10 mouse cellular contexts compared by ENCODE assay signal in genomic region chr3:136086948-136087660, GRCm38 (mm10).
"Had no signal": no experiment of that assay in that cellular context is flagged by ENCODE, and none has a peak within 500 bp of the region (broad histone marks: within the 10 kb centered on the region; RNA-seq: fewer than 3 reads in every experiment).

No protein-coding gene starts in this region.

- DNase-seq: kidney, postnatal 25 days; left cerebral cortex, postnatal 4 days; lung, adult 2 months; lung, postnatal 36 days; right cerebral cortex, postnatal 14 days; thymus, postnatal 4 days had no signal

- H3K27ac ChIP-seq: limb, embryonic 13.5 days; liver, embryonic 15.5 days; midbrain, embryonic 12.5 days had no signal

- H3K4me1 ChIP-seq: liver, embryonic 15.5 days; midbrain, embryonic 12.5 days had no signal

- ATAC-seq: lung, postnatal 0 days had no signal

- H3K4me2 ChIP-seq: limb, embryonic 13.5 days; liver, embryonic 15.5 days; midbrain, embryonic 12.5 days had no signal

- H3K9ac ChIP-seq: limb, embryonic 13.5 days; liver, embryonic 15.5 days; midbrain, embryonic 12.5 days had no signal

- H3K9me3 ChIP-seq: limb, embryonic 13.5 days; liver, embryonic 15.5 days; midbrain, embryonic 12.5 days had no signal

- H3K27me3 ChIP-seq: liver, embryonic 15.5 days; midbrain, embryonic 12.5 days had no signal

- H3K36me3 ChIP-seq: limb, embryonic 13.5 days; liver, embryonic 15.5 days; midbrain, embryonic 12.5 days had no signal

- H3K4me3 ChIP-seq: limb, embryonic 13.5 days; liver, embryonic 15.5 days; midbrain, embryonic 12.5 days had no signal
